Mouse (Mus musculus) heart, adult 2 months (tissue): ENCODE results near the gene Aak1.

Experiments used
- CTCF ChIP-seq: fragments of 200-600 bp; IDR thresholded peaks from 2 replicates; pipeline ENCODE4 v1.8.1; 2022; ENCODE audit warnings: antibody characterized with exemption, mild to moderate bottlenecking, moderate library complexity
- EP300 ChIP-seq: fragments of 200-500 bp; IDR thresholded peaks from 2 replicates; pipeline ENCODE4 v1.6.1; 2011; ENCODE audit warnings: low read depth, low read length, control low read depth; ENCODE audit not compliant: insufficient read depth
- POLR2A ChIP-seq: fragments of 200-500 bp; IDR thresholded peaks from 2 replicates; pipeline ENCODE4 v1.6.1; 2011; ENCODE audit warnings: mild to moderate bottlenecking, low read depth, low read length, control low read depth; ENCODE audit not compliant: insufficient read depth

DNA sequence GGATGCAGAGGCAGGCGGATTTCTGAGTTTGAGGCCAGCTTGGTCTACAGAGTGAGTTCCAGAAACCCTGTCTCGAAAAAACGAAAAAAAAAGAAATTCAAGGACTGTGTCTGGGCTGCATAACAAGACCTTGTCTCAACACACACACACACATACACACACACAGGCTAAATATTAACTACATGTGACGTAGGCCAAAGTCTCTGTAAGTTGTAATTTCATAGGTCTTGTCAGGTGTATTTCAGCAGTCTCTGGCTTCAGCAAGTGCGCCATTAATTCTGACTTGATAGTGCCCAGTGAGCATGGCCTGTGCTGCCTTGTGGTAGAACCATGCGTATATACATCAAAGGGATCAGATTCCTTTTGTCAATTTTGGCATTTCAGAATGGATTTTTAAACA lies 152.7 kb downstream of the Aak1 start:
- TF ChIP-seq POLR2A (no peak), CTCF (no peak), EP300 (no peak)
